Mouse (Mus musculus) left cerebral cortex, postnatal 25 days (tissue): Measurements from ENCODE around the gene Dnah8. TPM values are rescaled to one million over a fixed set of nuclear protein-coding genes. Genes with fewer than 3 reads are reported as not detected.

Experiments used
- DNase-seq, 2 experiments: peaks; one replicate each; pipeline ENCODE4 v3.0.0; 2022; ENCODE audit warnings: low spot score in 2 of 2, mixed read lengths in 1 of 2
- intact Hi-C: fragments of 180-260 bp; cut with DNase I; formaldehyde crosslinking; loops from one replicate; pipeline ENCODE4 v1.15.1; 2025
- total RNA-seq, 2 experiments: library from RNA; stranded (reverse); gene quantifications; 2 replicates each; pipeline ENCODE4 v1.2.3; 2021

The Dnah8 gene
- total RNA-seq, 2 experiments from 2014 or later: 0.73 to 0.89 TPM

GRCm38 (mm10) chr17:30648770-30649169, 24.6 kb downstream of the Dnah8 start:
- intact Hi-C loops: no loop called here

GRCm38 (mm10) chr17:30653010-30653409, 28.9 kb downstream of the Dnah8 start:
- no peak for DNase-seq
- intact Hi-C loops: no loop called here

More at GRCm38 (mm10) chr17:30648770-30649169, 24.6 kb downstream of the Dnah8 start:
- DNase-seq: no peak

- DNase-seq: no peak
- intact Hi-C loops: no loop called here
Measured at GRCm38 (mm10) chr17:30657530-30658151, 33.5 kb downstream of the Dnah8 start.

- peak; percentile 76 to 80 for DNase-seq
- intact Hi-C loops: no loop called here
Measured at GRCm38 (mm10) chr17:30658152-30658544, 34.0 kb downstream of the Dnah8 start.

GRCm38 (mm10) chr17:30662131-30662530, 38.0 kb downstream of the Dnah8 start:
- intact Hi-C loops: no loop called here
- no peak for DNase-seq

GRCm38 (mm10) chr17:30663170-30663569, 39.0 kb downstream of the Dnah8 start:
- DNase-seq: no peak
- intact Hi-C loops: no loop called here

- intact Hi-C loops: no loop called here
Measured at GRCm38 (mm10) chr17:30664856-30665255, 40.7 kb downstream of the Dnah8 start.

GRCm38 (mm10) chr17:30672556-30672955, 48.4 kb downstream of the Dnah8 start:
- DNase-seq: no peak
- intact Hi-C loops: no loop called here

More at GRCm38 (mm10) chr17:30664856-30665255, 40.7 kb downstream of the Dnah8 start:
- no peak for DNase-seq

- intact Hi-C loops: no loop called here
- DNase-seq: no peak
Measured at GRCm38 (mm10) chr17:30673023-30673422, 48.9 kb downstream of the Dnah8 start.

GRCm38 (mm10) chr17:30675021-30675740, 51.0 kb downstream of the Dnah8 start:
- DNase-seq: peak in 1 of 2 experiments; percentile 30
- intact Hi-C loops: no loop called here

GRCm38 (mm10) chr17:30678523-30678922, 54.4 kb downstream of the Dnah8 start:
- no peak for DNase-seq
- intact Hi-C loops: no loop called here

GRCm38 (mm10) chr17:30679612-30680011, 55.5 kb downstream of the Dnah8 start:
- no peak for DNase-seq
- intact Hi-C loops: no loop called here

GRCm38 (mm10) chr17:30681604-30682003, 57.5 kb downstream of the Dnah8 start:
- intact Hi-C loops: no loop called here
- DNase-seq: peak in 1 of 2 experiments; percentile 25

- no peak for DNase-seq
- intact Hi-C loops: no loop called here
Measured at GRCm38 (mm10) chr17:30690181-30690580, 66.0 kb downstream of the Dnah8 start.

- intact Hi-C loops: no loop called here
- no peak for DNase-seq
Measured at GRCm38 (mm10) chr17:30691481-30691880, 67.3 kb downstream of the Dnah8 start.

GRCm38 (mm10) chr17:30694281-30694680, 70.1 kb downstream of the Dnah8 start:
- intact Hi-C loops: no loop called here
- no peak for DNase-seq

GRCm38 (mm10) chr17:30714732-30715131, 90.6 kb downstream of the Dnah8 start:
- intact Hi-C loops: no loop called here
- no peak for DNase-seq

GRCm38 (mm10) chr17:30718197-30718596, 94.0 kb downstream of the Dnah8 start:
- intact Hi-C loops: no loop called here
- no peak for DNase-seq

- intact Hi-C loops: no loop called here
- no peak for DNase-seq
Measured at GRCm38 (mm10) chr17:30719031-30719430, 94.9 kb downstream of the Dnah8 start.

- DNase-seq: no peak
- intact Hi-C loops: no loop called here
Measured at GRCm38 (mm10) chr17:30727788-30728187, 103.6 kb downstream of the Dnah8 start.

- no peak for DNase-seq
- intact Hi-C loops: no loop called here
Measured at GRCm38 (mm10) chr17:30732736-30733135, 108.6 kb downstream of the Dnah8 start.
